Mouse (Mus musculus) heart, embryonic 15.5 days (tissue): ENCODE results near the gene Osbpl3. TPM values are rescaled to one million over a fixed set of nuclear protein-coding genes. Genes with fewer than 3 reads are reported as not detected.

Experiments used
- ATAC-seq: fragments of 200-750 bp; cut with Nextera tagmentation; replicated peaks from 2 replicates; pipeline ENCODE4 v1.8.0; 2017; ENCODE audit warnings: low read depth, moderate TSS enrichment; ENCODE audit not compliant: insufficient number of reproducible peaks, insufficient read depth, low FRiP score
- H3K27ac ChIP-seq: fragments of 300-500 bp; sonication (generic); 2 replicates; pipeline ENCODE4 v1.5.1; 2015; ENCODE audit warnings: mild to moderate bottlenecking, inconsistent platforms
- H3K27me3 ChIP-seq: fragments of 300-500 bp; sonication (generic); 2 replicates; pipeline ENCODE4 v1.6.1; 2015; ENCODE audit warnings: inconsistent platforms
- H3K36me3 ChIP-seq: fragments of 300-500 bp; sonication (generic); 2 replicates; pipeline ENCODE4 v1.6.1; 2015; ENCODE audit warnings: mild to moderate bottlenecking, inconsistent platforms
- H3K4me1 ChIP-seq: fragments of 300-500 bp; sonication (generic); replicated peaks from 2 replicates; pipeline ENCODE4 v1.6.1; 2015; ENCODE audit warnings: inconsistent platforms
- H3K4me2 ChIP-seq: fragments of 300-500 bp; sonication (generic); 2 replicates; pipeline ENCODE4 v1.6.1; 2015; ENCODE audit warnings: inconsistent platforms, mild to moderate bottlenecking, moderate library complexity
- H3K4me3 ChIP-seq: fragments of 300-500 bp; sonication (generic); 2 replicates; pipeline ENCODE4 v1.5.1; 2015; ENCODE audit warnings: mild to moderate bottlenecking, inconsistent platforms
- H3K9ac ChIP-seq: fragments of 300-500 bp; sonication (generic); 2 replicates; pipeline ENCODE4 v1.6.1; 2015; ENCODE audit warnings: mild to moderate bottlenecking, inconsistent platforms
- H3K9me3 ChIP-seq: fragments of 300-500 bp; sonication (generic); replicated peaks from 2 replicates; pipeline ENCODE4 v1.6.1; 2016; ENCODE audit warnings: inconsistent platforms
- WGBS: fragments of 180-500 bp; shearing (Covaris S2); methylation state at CpG from one replicate; pipeline ENCODE4 v1.1.7; 2015; ENCODE audit warnings: mixed read lengths; 5-methylcytosine and 5-hydroxymethylcytosine counted together
- polyA plus RNA-seq: library from polyadenylated mRNA; unstranded; fragments of >200 nt; fragmentation: Nextera tagmentation; extraction: Ambion mirVana; gene quantifications from 2 replicates; pipeline ENCODE4 v1.2.1, GENCODE M21; 2015

The Osbpl3 gene
- polyA plus RNA-seq, 1 experiment from 2014 or later = 15.8 TPM

- H3K27ac ChIP-seq = no peak overlapping the region
- no peaks in the 10 kb centered on the region for H3K36me3 ChIP-seq
- H3K4me2 ChIP-seq = no peak overlapping the region
- no peak for ATAC-seq
- H3K4me1 ChIP-seq = peaks cover 42% of the 10 kb centered on the region
- H3K9me3 ChIP-seq = no peaks in the 10 kb centered on the region
- no peaks in the 10 kb centered on the region for H3K27me3 ChIP-seq
- no peak overlapping the region for H3K4me3 ChIP-seq
- WGBS = 57% methylated on average over 6 of the region's 7 CpGs
- H3K9ac ChIP-seq = no peak overlapping the region
Observed at GRCm38 (mm10) chr6:50399427-50400195, 56.4 kb downstream of the Osbpl3 start.

- H3K4me1 ChIP-seq = peaks cover 34% of the 10 kb centered on the region
- WGBS = 87% methylated on average over 6 of the region's 6 CpGs
- no peaks in the 10 kb centered on the region for H3K27me3 ChIP-seq
- no peaks in the 10 kb centered on the region for H3K9me3 ChIP-seq
- no peaks in the 10 kb centered on the region for H3K36me3 ChIP-seq
- no peak for ATAC-seq
- H3K9ac ChIP-seq = no peak overlapping the region
- H3K27ac ChIP-seq = no peak overlapping the region
- no peak overlapping the region for H3K4me2 ChIP-seq
- no peak overlapping the region for H3K4me3 ChIP-seq
Observed at GRCm38 (mm10) chr6:50398324-50398723, 57.7 kb downstream of the Osbpl3 start.

DNA sequence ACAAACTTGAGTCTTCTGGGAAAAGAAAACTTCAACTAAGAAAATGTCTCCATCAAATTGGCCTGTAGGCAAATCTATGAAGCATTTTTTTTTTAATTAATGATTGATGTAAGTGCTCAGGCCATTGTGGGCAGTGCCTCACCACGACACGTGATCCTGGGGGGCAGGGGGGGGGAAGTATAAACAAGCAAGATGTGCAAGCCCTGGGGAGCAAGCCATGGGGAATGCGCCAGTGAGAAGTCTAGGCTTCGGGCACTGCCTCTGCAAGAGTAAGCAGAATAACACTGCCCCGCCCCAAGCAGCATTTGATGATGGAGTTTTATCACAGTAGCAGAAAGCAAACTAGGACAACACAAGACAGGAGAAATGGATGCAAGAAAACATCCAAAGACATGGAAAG, 58.9 kb downstream of the Osbpl3 start:
- no peak for ATAC-seq
- Histone ChIP-seq H3K4me1 (peaks cover 32% of the 10 kb centered on the region), H3K27ac (no peak overlapping the region), H3K4me3 (no peak overlapping the region), H3K9ac (no peak overlapping the region), H3K9me3 (no peaks in the 10 kb centered on the region), H3K27me3 (no peaks in the 10 kb centered on the region), H3K36me3 (no peaks in the 10 kb centered on the region), H3K4me2 (no peak overlapping the region)
- WGBS = 69% methylated on average over 5 of the region's 5 CpGs

DNA sequence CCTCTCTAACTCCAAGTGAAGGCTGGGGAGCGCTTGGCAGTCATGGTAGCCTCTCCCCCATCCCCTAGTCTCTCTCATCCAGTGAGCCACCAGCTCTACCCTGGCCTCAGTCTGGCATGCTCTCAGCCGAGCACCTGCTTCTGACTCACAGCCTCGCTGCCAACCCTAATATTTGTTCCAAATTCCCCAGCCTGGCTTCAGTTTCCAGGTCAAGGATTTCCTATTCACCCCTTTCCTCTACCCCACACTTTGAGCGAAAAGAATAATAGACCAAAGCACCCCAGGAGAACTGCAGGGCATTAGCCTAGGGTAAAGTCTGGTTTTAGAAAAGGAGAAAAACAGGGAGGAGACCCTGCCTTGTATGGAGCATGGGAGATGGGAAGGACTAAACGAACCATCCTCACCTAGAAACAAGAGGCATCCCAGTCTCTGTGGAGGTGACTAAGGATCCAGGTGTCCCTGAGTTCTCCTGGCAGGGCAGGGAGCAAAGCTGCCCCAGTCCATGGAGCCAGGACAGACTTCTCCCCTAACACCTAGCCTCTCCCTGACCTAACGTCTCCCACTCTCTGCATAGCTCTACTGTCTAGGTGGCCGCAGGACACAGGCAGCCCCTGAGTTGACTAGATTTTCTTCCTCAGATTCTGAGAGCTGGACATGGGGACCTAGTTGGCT, 60.2 kb downstream of the Osbpl3 start:
- Histone ChIP-seq H3K36me3 (no peaks in the 10 kb centered on the region), H3K9ac (no peak overlapping the region), H3K27ac (no peak overlapping the region), H3K4me2 (no peak overlapping the region), H3K9me3 (no peaks in the 10 kb centered on the region), H3K4me1 (peaks cover 32% of the 10 kb centered on the region), H3K4me3 (no peak overlapping the region), H3K27me3 (no peaks in the 10 kb centered on the region)
- WGBS = 75% methylated on average over 7 of the region's 7 CpGs
- ATAC-seq = no peak

DNA sequence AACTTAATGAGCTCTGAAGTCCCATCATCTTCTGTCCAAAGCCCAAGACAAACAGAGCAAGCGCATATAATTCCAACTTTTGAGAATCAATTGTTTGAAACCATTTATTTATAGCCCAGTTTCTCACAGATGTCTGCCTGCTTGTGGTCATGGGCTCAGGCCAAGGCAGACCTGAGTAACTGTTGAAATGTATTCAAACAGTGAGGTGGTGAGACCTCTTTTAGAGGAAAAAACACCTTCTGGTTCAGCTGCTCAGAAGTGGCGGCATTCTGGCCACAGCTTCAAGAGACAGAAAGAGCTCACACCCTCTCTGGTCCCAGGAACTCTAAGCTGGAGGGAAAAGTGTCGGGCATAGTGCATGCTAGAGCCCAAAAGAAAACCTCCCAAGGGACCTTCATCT, 61.6 kb downstream of the Osbpl3 start:
- WGBS = 69% methylated on average over 3 of the region's 3 CpGs
- no peak overlapping the region for H3K4me2 ChIP-seq
- no peaks in the 10 kb centered on the region for H3K27me3 ChIP-seq
- H3K9me3 ChIP-seq = no peaks in the 10 kb centered on the region
- no peak overlapping the region for H3K9ac ChIP-seq
- no peaks in the 10 kb centered on the region for H3K36me3 ChIP-seq
- H3K4me3 ChIP-seq = no peak overlapping the region
- no peak for ATAC-seq
- no peak overlapping the region for H3K27ac ChIP-seq
- peaks cover 21% of the 10 kb centered on the region for H3K4me1 ChIP-seq

- no peak overlapping the region for H3K27ac ChIP-seq
- no peaks in the 10 kb centered on the region for H3K27me3 ChIP-seq
- no peak overlapping the region for H3K4me2 ChIP-seq
- no peaks in the 10 kb centered on the region for H3K36me3 ChIP-seq
- no peak overlapping the region for H3K9ac ChIP-seq
- H3K4me3 ChIP-seq = no peak overlapping the region
- no peaks in the 10 kb centered on the region for H3K9me3 ChIP-seq
- ATAC-seq = no peak
- 84% methylated on average over 8 of the region's 8 CpGs for WGBS
- H3K4me1 ChIP-seq = peaks cover 18% of the 10 kb centered on the region
Observed at GRCm38 (mm10) chr6:50393960-50394359, 62.0 kb downstream of the Osbpl3 start.

DNA sequence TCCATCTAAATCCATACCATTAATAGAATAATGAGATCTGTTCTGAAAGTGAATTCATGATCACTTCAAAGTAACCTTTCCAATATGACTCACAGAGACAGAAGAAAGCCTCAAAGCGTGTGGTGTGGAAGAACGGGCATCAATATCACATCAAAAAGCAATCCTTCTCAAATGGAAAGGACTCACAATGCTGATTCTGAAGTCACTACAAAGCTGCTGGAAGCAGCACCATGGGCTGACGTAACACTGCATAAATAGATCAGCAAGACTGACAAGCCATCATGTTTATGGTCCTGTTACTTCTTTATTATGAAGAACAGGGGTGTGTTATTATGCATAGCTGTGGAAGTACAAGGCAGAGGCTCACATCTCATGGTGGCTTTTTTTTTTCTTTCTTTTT, 64.0 kb downstream of the Osbpl3 start:
- no peak overlapping the region for H3K27ac ChIP-seq
- H3K36me3 ChIP-seq = no peaks in the 10 kb centered on the region
- no peak for ATAC-seq
- no peaks in the 10 kb centered on the region for H3K9me3 ChIP-seq
- WGBS = 89% methylated on average over 3 of the region's 3 CpGs
- peaks cover 22% of the 10 kb centered on the region for H3K4me1 ChIP-seq
- no peak overlapping the region for H3K4me2 ChIP-seq
- no peak overlapping the region for H3K9ac ChIP-seq
- no peak overlapping the region for H3K4me3 ChIP-seq
- H3K27me3 ChIP-seq = no peaks in the 10 kb centered on the region

DNA sequence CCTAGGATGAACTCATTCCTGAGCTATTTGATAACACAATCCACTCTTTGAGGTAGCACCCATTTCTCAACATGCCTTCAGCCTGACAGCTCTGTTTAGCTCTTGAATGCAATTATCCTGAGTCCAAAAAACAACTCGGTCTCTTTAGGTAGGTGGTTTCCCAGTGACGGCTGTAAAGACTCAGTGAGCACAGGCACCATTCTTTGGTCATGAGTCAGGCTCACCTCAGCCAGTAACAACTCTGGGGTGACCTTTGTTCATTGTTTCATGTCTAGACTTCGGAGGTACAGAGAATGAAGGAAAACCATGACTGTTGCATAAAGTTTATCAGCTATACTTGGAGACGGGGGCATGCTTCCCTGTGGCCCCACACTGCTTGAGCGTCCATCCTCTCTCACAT, 65.7 kb downstream of the Osbpl3 start:
- Histone ChIP-seq H3K9ac (no peak overlapping the region), H3K27me3 (no peaks in the 10 kb centered on the region), H3K27ac (peak overlapping the region; percentile 33; the same call in 1 of the 2 replicates), H3K4me2 (no peak overlapping the region), H3K4me1 (peaks cover 12% of the 10 kb centered on the region; the same call in 1 of the 2 replicates), H3K9me3 (no peaks in the 10 kb centered on the region), H3K4me3 (no peak overlapping the region), H3K36me3 (no peaks in the 10 kb centered on the region)
- ATAC-seq = no peak
- WGBS = 37% methylated on average over 5 of the region's 5 CpGs

GRCm38 (mm10) chr6:50387629-50388028, 68.4 kb downstream of the Osbpl3 start:
- no peak for ATAC-seq
- Histone ChIP-seq H3K9me3 (no peaks in the 10 kb centered on the region), H3K36me3 (no peaks in the 10 kb centered on the region)

GRCm38 (mm10) chr6:50386497-50386896, 69.5 kb downstream of the Osbpl3 start:
- Histone ChIP-seq H3K4me3 (no peak overlapping the region), H3K36me3 (no peaks in the 10 kb centered on the region), H3K9me3 (no peaks in the 10 kb centered on the region), H3K9ac (no peak overlapping the region), H3K4me2 (no peak overlapping the region), H3K4me1 (peaks cover 17% of the 10 kb centered on the region), H3K27ac (no peak overlapping the region), H3K27me3 (no peaks in the 10 kb centered on the region)
- no peak for ATAC-seq
- WGBS = 88% methylated on average over 4 of the region's 4 CpGs

More at GRCm38 (mm10) chr6:50387629-50388028, 68.4 kb downstream of the Osbpl3 start:
- WGBS = 33% methylated on average over 5 of the region's 5 CpGs
- no peak overlapping the region for H3K9ac ChIP-seq
- H3K4me1 ChIP-seq = peaks cover 6% of the 10 kb centered on the region
- H3K27ac ChIP-seq = no peak overlapping the region
- no peak overlapping the region for H3K4me2 ChIP-seq
- H3K4me3 ChIP-seq = no peak overlapping the region
- H3K27me3 ChIP-seq = no peaks in the 10 kb centered on the region

- no peak overlapping the region for H3K4me2 ChIP-seq
- no peak overlapping the region for H3K4me3 ChIP-seq
- H3K9ac ChIP-seq = no peak overlapping the region
- 84% methylated on average over 8 of the region's 8 CpGs for WGBS
- no peak overlapping the region for H3K27ac ChIP-seq
- H3K9me3 ChIP-seq = no peaks in the 10 kb centered on the region
- no peaks in the 10 kb centered on the region for H3K27me3 ChIP-seq
- H3K36me3 ChIP-seq = no peaks in the 10 kb centered on the region
- peaks cover 21% of the 10 kb centered on the region for H3K4me1 ChIP-seq
- no peak for ATAC-seq
Observed at GRCm38 (mm10) chr6:50385451-50386013, 70.5 kb downstream of the Osbpl3 start.
